Mouse (Mus musculus) MEL (cell line): ENCODE measurements around the gene Msi2.

ENCODE experiments used
- CTCF ChIP-seq, 3 experiments: IDR thresholded peaks in 2 of 3; conservative IDR thresholded peaks in 1 of 3; 2 replicates each; pipeline ENCODE4 v1.5.1; 2011 to 2012; ENCODE audit warnings: low read length in 3 of 3, low read depth in 2 of 3, mild to moderate bottlenecking in 2 of 3, improper control_type of control experiment in 1 of 3, inconsistent platforms in 1 of 3, mixed read lengths in 1 of 3, moderate library complexity in 1 of 3; ENCODE audit not compliant: control insufficient read depth in 1 of 3, insufficient read depth in 1 of 3, poor library complexity in 1 of 3, severe bottlenecking in 1 of 3
- GATA1 ChIP-seq: IDR thresholded peaks from 2 replicates; pipeline ENCODE4 v1.6.1; 2011; ENCODE audit warnings: low read depth, low read length, improper control_type of control experiment
- KAT2A ChIP-seq: conservative IDR thresholded peaks from 2 replicates; pipeline ENCODE4 v1.6.1; 2012; ENCODE audit warnings: low read depth, low read length, improper control_type of control experiment, inconsistent platforms
- NELFE ChIP-seq: IDR thresholded peaks from 2 replicates; pipeline ENCODE4 v1.6.1; 2011; ENCODE audit warnings: low read depth, low read length, improper control_type of control experiment
- POLR2A ChIP-seq, 2 experiments: IDR thresholded peaks; 2 replicates each; pipeline ENCODE4 v1.6.1; 2011 to 2012; ENCODE audit warnings: low read length in 2 of 2, mild to moderate bottlenecking in 2 of 2, control low read depth in 1 of 2, improper control_type of control experiment in 1 of 2, low read depth in 1 of 2, moderate library complexity in 1 of 2; ENCODE audit not compliant: control insufficient read depth in 1 of 2, insufficient read depth in 1 of 2, poor library complexity in 1 of 2
- POLR2AphosphoS2 ChIP-seq: IDR thresholded peaks from 2 replicates; pipeline ENCODE4 v1.6.1; 2011; ENCODE audit warnings: low read length, improper control_type of control experiment
- RCOR1 ChIP-seq: IDR thresholded peaks from 2 replicates; pipeline ENCODE4 v1.6.1; 2012; ENCODE audit warnings: low read depth, mild to moderate bottlenecking, inconsistent platforms, low read length, improper control_type of control experiment
- SMC3 ChIP-seq: IDR thresholded peaks from 2 replicates; pipeline ENCODE4 v1.6.1; 2011; ENCODE audit warnings: low read depth, low read length, improper control_type of control experiment
- TCF12 ChIP-seq: IDR thresholded peaks from 2 replicates; pipeline ENCODE4 v1.6.1; 2014; ENCODE audit warnings: low read depth, mild to moderate bottlenecking, inconsistent platforms, low read length, improper control_type of control experiment, moderate library complexity

DNA sequence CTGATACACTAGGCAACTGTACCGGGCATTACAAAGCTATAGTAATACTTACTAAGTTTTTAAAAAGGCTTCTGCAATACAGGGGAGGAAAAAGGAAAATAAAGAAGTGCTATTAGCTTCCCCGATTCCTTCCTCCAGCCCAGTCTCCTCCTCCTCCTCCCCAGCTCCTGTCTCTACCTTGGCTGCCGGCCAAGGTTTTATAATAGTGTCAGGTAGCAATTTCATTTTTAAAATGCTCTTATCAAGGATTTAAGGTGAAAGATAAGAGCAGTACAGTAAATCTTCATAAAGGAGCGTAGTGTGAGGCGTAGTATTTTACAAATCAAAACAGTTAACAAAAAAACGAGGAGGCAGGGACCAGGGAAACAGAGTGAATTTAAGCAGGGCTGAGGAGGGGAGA lies 254.4 kb downstream of the Msi2 start:
- no peak for TF ChIP-seq CTCF (IDR thresholded peaks at IDR 0.05 in 2 of 3, conservative IDR thresholded peaks at IDR 0.05 in 1 of 3; ENCODE audit: control insufficient read depth in 1 of 3, insufficient read depth in 1 of 3, low read depth in 2 of 3, low read length in 3 of 3, poor library complexity in 1 of 3, severe bottlenecking in 1 of 3)
- no peak for TF ChIP-seq RCOR1
- no peak for TF ChIP-seq GATA1
- TF ChIP-seq KAT2A: no peak
- TF ChIP-seq TCF12: no peak
- no peak for TF ChIP-seq SMC3
- no peak for TF ChIP-seq POLR2AphosphoS2
- TF ChIP-seq POLR2A (IDR thresholded peaks at IDR 0.05; ENCODE audit: control insufficient read depth in 1 of 2, insufficient read depth in 1 of 2, low read depth in 1 of 2, low read length in 2 of 2, poor library complexity in 1 of 2): no peak
- TF ChIP-seq NELFE: no peak
